ENCODE assay signal across 8 mouse cellular contexts in genomic region chr9:44921123-44921468, GRCm38 (mm10). TPM values are rescaled to one million over a fixed set of nuclear protein-coding genes. Genes with fewer than 3 reads are reported as not detected.
A peak's percentile ranks its signal among the peaks of the same experiment; 100 is the strongest.
DNase-seq lines count a peak whose midpoint lies in the region; ATAC-seq and TF ChIP-seq lines count a peak whose summit lies in the region.

No protein-coding gene starts in this region.

- H3K9ac ChIP-seq in heart, postnatal 0 days (replicated peaks; ENCODE audit: low read depth, low read length), result peak overlapping the region; percentile 99
- peak overlapping the region; percentile 94 for H3K9ac ChIP-seq in liver, embryonic 15.5 days
- H3K9ac ChIP-seq in neural tube, embryonic 14.5 days (replicated peaks; ENCODE audit: low read depth, low read length), result peak overlapping the region; percentile 84

- TF ChIP-seq POLR2A in cerebellum, adult 2 months (IDR thresholded peaks at IDR 0.05; ENCODE audit: borderline replicate concordance, insufficient read depth, low read length), result peak; percentile 54; the same call in 1 of the 2 replicates
- TF ChIP-seq POLR2A in testis, adult 2 months (IDR thresholded peaks at IDR 0.05; ENCODE audit: control insufficient read depth, low read depth, low read length), result no peak

- peak; percentile 85 for ATAC-seq in heart, postnatal 0 days (ENCODE audit: insufficient read depth, low read depth)
- ATAC-seq in liver, embryonic 15.5 days (ENCODE audit: insufficient read depth), result peak; percentile 66
- peak; percentile 88 for ATAC-seq in neural tube, embryonic 14.5 days (ENCODE audit: low read depth)

- H3K9me3 ChIP-seq in heart, postnatal 0 days (replicated peaks; ENCODE audit: control insufficient read depth, low read length), result no peaks in the 10 kb centered on the region
- no peaks in the 10 kb centered on the region for H3K9me3 ChIP-seq in liver, embryonic 15.5 days (replicated peaks)
- H3K9me3 ChIP-seq in neural tube, embryonic 14.5 days (ENCODE audit: control insufficient read depth, low read length), result no peaks in the 10 kb centered on the region

- H3K4me3 ChIP-seq in cerebellum, adult 2 months (replicated peaks; ENCODE audit: insufficient read depth, low read depth, low read length), result peak overlapping the region; percentile 93
- peak overlapping the region; percentile 100 for H3K4me3 ChIP-seq in testis, adult 2 months (ENCODE audit: control insufficient read depth, low read depth, low read length)
- H3K4me3 ChIP-seq in heart, postnatal 0 days (ENCODE audit: low read depth, low read length), result peak overlapping the region; percentile 96
- peak overlapping the region; percentile 94 for H3K4me3 ChIP-seq in liver, embryonic 15.5 days (replicated peaks)
- peak overlapping the region; percentile 66 for H3K4me3 ChIP-seq in neural tube, embryonic 14.5 days (ENCODE audit: low read depth, low read length)

- H3K4me2 ChIP-seq in heart, postnatal 0 days (ENCODE audit: low read depth, low read length), result peak overlapping the region; percentile 77
- H3K4me2 ChIP-seq in liver, embryonic 15.5 days, result peak overlapping the region; percentile 76
- peak overlapping the region; percentile 59 for H3K4me2 ChIP-seq in neural tube, embryonic 14.5 days (ENCODE audit: low read depth, low read length)

- H3K36me3 ChIP-seq in testis, adult 2 months (ENCODE audit: control insufficient read depth, insufficient read depth, low read length), result no peaks in the 10 kb centered on the region
- peaks cover 6% of the 10 kb centered on the region; the same call in 1 of the 2 replicates for H3K36me3 ChIP-seq in heart, postnatal 0 days (replicated peaks; ENCODE audit: control insufficient read depth, insufficient read depth, low read length)
- H3K36me3 ChIP-seq in liver, embryonic 15.5 days (replicated peaks), result 0 out of 2 replicates have a peak, but pooled peaks cover 12% of the 10 kb centered on the region
- H3K36me3 ChIP-seq in neural tube, embryonic 14.5 days (ENCODE audit: control insufficient read depth, insufficient read depth, low read length), result peaks cover 4% of the 10 kb centered on the region; the same call in 1 of the 2 replicates

- H3K27ac ChIP-seq in cerebellum, adult 2 months (ENCODE audit: insufficient read depth, low read length), result peak overlapping the region; percentile 86
- peak overlapping the region; percentile 95 for H3K27ac ChIP-seq in testis, adult 2 months (ENCODE audit: control insufficient read depth, insufficient read depth, low read depth, low read length)
- H3K27ac ChIP-seq in heart, postnatal 0 days (ENCODE audit: low read depth), result peak overlapping the region; percentile 97
- H3K27ac ChIP-seq in liver, embryonic 15.5 days (replicated peaks), result peak overlapping the region; percentile 89
- H3K27ac ChIP-seq in neural tube, embryonic 14.5 days (ENCODE audit: low read depth, low read length), result peak overlapping the region; percentile 86

- no peak for TF ChIP-seq CTCF in cerebellum, adult 2 months (IDR thresholded peaks at IDR 0.05; ENCODE audit: borderline replicate concordance, insufficient read depth, low read depth, low read length)
- no peak for TF ChIP-seq CTCF in testis, adult 2 months (IDR thresholded peaks at IDR 0.05; ENCODE audit: control insufficient read depth, insufficient read depth, insufficient replicate concordance, low read depth, low read length)
- no peak for TF ChIP-seq CTCF in heart, postnatal 0 days (IDR thresholded peaks at IDR 0.05; ENCODE audit: low read depth)

- WGBS in cerebellum, adult 2 months, result under 1% methylated on average over 8 of the region's 8 CpGs
- WGBS in heart, postnatal 0 days, result 0% methylated on average over 8 of the region's 8 CpGs
- WGBS in liver, embryonic 15.5 days (ENCODE audit: insufficient replicate concordance), result 1% methylated on average over 8 of the region's 8 CpGs
- WGBS in neural tube, embryonic 14.5 days, result 2% methylated on average over 8 of the region's 8 CpGs

- no peak for DNase-seq in cerebellum, adult 2 months
- no peak for DNase-seq in cerebellum, adult 9-10 months
- no peak for DNase-seq in testis, postnatal 10 days (ENCODE audit: low spot score)
- DNase-seq in heart, postnatal 0 days (ENCODE audit: low spot score), result peak; percentile 91
- no peak for DNase-seq in retina, postnatal 1 day

- H3K4me1 ChIP-seq in cerebellum, adult 2 months (ENCODE audit: control insufficient read depth, insufficient read depth, low read length), result no peaks in the 10 kb centered on the region; the same call in 1 of the 2 replicates
- no peaks in the 10 kb centered on the region; the same call in 1 of the 2 replicates for H3K4me1 ChIP-seq in testis, adult 2 months (ENCODE audit: control insufficient read depth, insufficient read depth, low read length)
- H3K4me1 ChIP-seq in heart, postnatal 0 days (ENCODE audit: control insufficient read depth, insufficient read depth), result 0 out of 2 replicates have a peak, but pooled peaks cover 5% of the 10 kb centered on the region
- H3K4me1 ChIP-seq in liver, embryonic 15.5 days (replicated peaks), result peaks cover 18% of the 10 kb centered on the region
- H3K4me1 ChIP-seq in neural tube, embryonic 14.5 days (ENCODE audit: control insufficient read depth, insufficient read depth, low read length), result peaks cover 8% of the 10 kb centered on the region; the same call in 1 of the 2 replicates

- 0 out of 2 replicates have a peak, but pooled peaks have one; percentile 8 for TF ChIP-seq EP300 in heart, postnatal 0 days (IDR thresholded peaks at IDR 0.05; ENCODE audit: low read depth)

- H3K27me3 ChIP-seq in cerebellum, adult 2 months (ENCODE audit: control insufficient read depth, insufficient read depth, low read length), result no peaks in the 10 kb centered on the region
- H3K27me3 ChIP-seq in testis, adult 2 months (ENCODE audit: control insufficient read depth, insufficient read depth, low read length), result no peaks in the 10 kb centered on the region
- H3K27me3 ChIP-seq in heart, postnatal 0 days (ENCODE audit: control insufficient read depth, insufficient read depth, low read length), result no peaks in the 10 kb centered on the region
- no peaks in the 10 kb centered on the region for H3K27me3 ChIP-seq in liver, embryonic 15.5 days
- no peaks in the 10 kb centered on the region for H3K27me3 ChIP-seq in neural tube, embryonic 14.5 days (ENCODE audit: control insufficient read depth, insufficient read depth, low read length)

RNA-seq across cellular contexts. Expression of gene Atp5l, which starts 0.6 kb away (rescaled TPM):
- polyA plus RNA-seq in cerebellum, adult 2 months (2012; rRNA removed), result 989 and 996 TPM in 2 replicates
- 134 and 141 TPM in 2 replicates for polyA plus RNA-seq in testis, adult 2 months (2012; rRNA removed)
- 688 and 746 TPM in 2 replicates for total RNA-seq in heart, postnatal 0 days (2014; rRNA removed; ENCODE audit: low replicate concordance)
- polyA plus RNA-seq in heart, postnatal 0 days (2015; fragmentation: Nextera tagmentation; extraction: Ambion mirVana), result 2,678 and 2,844 TPM in 2 replicates
- 396 and 459 TPM in 2 replicates for polyA plus RNA-seq in liver, embryonic 15.5 days (2015; fragmentation: Nextera tagmentation; extraction: Ambion mirVana)
- 756 and 860 TPM in 2 replicates for polyA plus RNA-seq in neural tube, embryonic 14.5 days (2014; fragmentation: Nextera tagmentation; extraction: Ambion mirVana)

RNA-seq across cellular contexts. Expression of gene Kmt2a, which starts 40.0 kb away (rescaled TPM):
- 31.3 and 39.0 TPM in 2 replicates for polyA plus RNA-seq in cerebellum, adult 2 months (2012; rRNA removed)
- 3.4 and 4.9 TPM in 2 replicates for polyA plus RNA-seq in testis, adult 2 months (2012; rRNA removed)
- total RNA-seq in heart, postnatal 0 days (2014; rRNA removed; ENCODE audit: low replicate concordance), result 4.9 and 7.8 TPM in 2 replicates
- 4.2 and 4.4 TPM in 2 replicates for polyA plus RNA-seq in heart, postnatal 0 days (2015; fragmentation: Nextera tagmentation; extraction: Ambion mirVana)
- polyA plus RNA-seq in liver, embryonic 15.5 days (2015; fragmentation: Nextera tagmentation; extraction: Ambion mirVana), result 2.9 and 3.4 TPM in 2 replicates
- polyA plus RNA-seq in neural tube, embryonic 14.5 days (2014; fragmentation: Nextera tagmentation; extraction: Ambion mirVana), result 16.5 and 23.1 TPM in 2 replicates

RNA-seq across cellular contexts. Expression of gene Ube4a, which starts 44.3 kb away (rescaled TPM):
- 34.7 and 37.4 TPM in 2 replicates for polyA plus RNA-seq in cerebellum, adult 2 months (2012; rRNA removed)
- 11.5 and 16.6 TPM in 2 replicates for polyA plus RNA-seq in testis, adult 2 months (2012; rRNA removed)
- total RNA-seq in heart, postnatal 0 days (2014; rRNA removed; ENCODE audit: low replicate concordance), result 10.7 and 16.8 TPM in 2 replicates
- polyA plus RNA-seq in heart, postnatal 0 days (2015; fragmentation: Nextera tagmentation; extraction: Ambion mirVana), result 9.8 and 9.9 TPM in 2 replicates
- 10.3 and 10.9 TPM in 2 replicates for polyA plus RNA-seq in liver, embryonic 15.5 days (2015; fragmentation: Nextera tagmentation; extraction: Ambion mirVana)
- 48.3 and 52.8 TPM in 2 replicates for polyA plus RNA-seq in neural tube, embryonic 14.5 days (2014; fragmentation: Nextera tagmentation; extraction: Ambion mirVana)

RNA-seq across cellular contexts. Expression of gene Cd3g, which starts 59.1 kb away (rescaled TPM):
- polyA plus RNA-seq in cerebellum, adult 2 months (2012; rRNA removed), result not detected in 2 replicates
- polyA plus RNA-seq in testis, adult 2 months (2012; rRNA removed), result not detected in 2 replicates
- total RNA-seq in heart, postnatal 0 days (2014; rRNA removed; ENCODE audit: low replicate concordance), result 1.2 TPM in 1 of 2 replicates, not detected in the other
- polyA plus RNA-seq in heart, postnatal 0 days (2015; fragmentation: Nextera tagmentation; extraction: Ambion mirVana), result 0.11 TPM in 1 of 2 replicates, not detected in the other
- polyA plus RNA-seq in liver, embryonic 15.5 days (2015; fragmentation: Nextera tagmentation; extraction: Ambion mirVana), result 0.22 and 0.23 TPM in 2 replicates
- 0.22 TPM in 1 of 2 replicates, not detected in the other for polyA plus RNA-seq in neural tube, embryonic 14.5 days (2014; fragmentation: Nextera tagmentation; extraction: Ambion mirVana)
